8 mouse cellular contexts compared by ENCODE assay signal in genomic region chr13:54564232-54565200, GRCm38 (mm10). TPM values are rescaled to one million over a fixed set of nuclear protein-coding genes. Genes with fewer than 3 reads are reported as not detected.
A peak's percentile ranks its signal among the peaks of the same experiment; 100 is the strongest.
DNase-seq lines count a peak whose midpoint lies in the region; ATAC-seq and TF ChIP-seq lines count a peak whose summit lies in the region.

No protein-coding gene starts in this region.

- H3K9me3 ChIP-seq in hindbrain, embryonic 15.5 days = no peaks in the 10 kb centered on the region
- no peaks in the 10 kb centered on the region for H3K9me3 ChIP-seq in liver, postnatal 0 days (ENCODE audit: low read length)

- peak; percentile 35; the same call in 1 of the 2 replicates for TF ChIP-seq EP300 in liver, postnatal 0 days (IDR thresholded peaks at IDR 0.05; ENCODE audit: low read depth)

- peak; percentile 11 for ATAC-seq in hindbrain, embryonic 15.5 days (ENCODE audit: low FRiP score, low read depth)
- peak; percentile 59 for ATAC-seq in liver, postnatal 0 days

- TF ChIP-seq CTCF in liver, postnatal 0 days (IDR thresholded peaks at IDR 0.05; ENCODE audit: low read depth) = no peak

- H3K27me3 ChIP-seq in hindbrain, embryonic 15.5 days = no peaks in the 10 kb centered on the region
- no peaks in the 10 kb centered on the region for H3K27me3 ChIP-seq in liver, postnatal 0 days (ENCODE audit: insufficient read depth, low read length)

- WGBS in hindbrain, embryonic 15.5 days = 11% methylated on average over 41 of the region's 45 CpGs
- 8% methylated on average over 45 of the region's 45 CpGs for WGBS in liver, postnatal 0 days (ENCODE audit: insufficient replicate concordance)

- H3K4me2 ChIP-seq in hindbrain, embryonic 15.5 days = peak overlapping the region; percentile 72
- peak overlapping the region; percentile 90 for H3K4me2 ChIP-seq in liver, postnatal 0 days (ENCODE audit: low read depth, low read length)

- peak overlapping the region; percentile 80 for H3K27ac ChIP-seq in hindbrain, embryonic 15.5 days (replicated peaks)
- H3K27ac ChIP-seq in liver, postnatal 0 days (ENCODE audit: low read depth) = peak overlapping the region; percentile 90

- peak overlapping the region; percentile 82 for H3K9ac ChIP-seq in hindbrain, embryonic 15.5 days
- H3K9ac ChIP-seq in liver, postnatal 0 days (replicated peaks) = peak overlapping the region; percentile 98

- peak overlapping the region; percentile 69 for H3K4me3 ChIP-seq in hindbrain, embryonic 15.5 days
- H3K4me3 ChIP-seq in liver, postnatal 0 days (ENCODE audit: low read depth, low read length) = peak overlapping the region; percentile 91

- peaks cover 26% of the 10 kb centered on the region for H3K36me3 ChIP-seq in hindbrain, embryonic 15.5 days
- peaks cover 29% of the 10 kb centered on the region for H3K36me3 ChIP-seq in liver, postnatal 0 days (replicated peaks; ENCODE audit: insufficient read depth, low read length)

- peak; percentile 29 to 32 for DNase-seq in cerebellum, postnatal 36 days
- DNase-seq in cerebellum, adult 11-12 months = no peak
- peak; percentile 14 for DNase-seq in thymus, postnatal 14 days
- DNase-seq in thymus, postnatal 10 days (ENCODE audit: low spot score in 2 of 2) = no peak
- peak; percentile 33 for DNase-seq in liver, postnatal 0 days
- DNase-seq in layer of hippocampus, adult 9-10 months (ENCODE audit: low spot score) = no peak
- no peak for DNase-seq in ovary, postnatal 14 days (ENCODE audit: low spot score)

- H3K4me1 ChIP-seq in hindbrain, embryonic 15.5 days (replicated peaks) = peaks cover 15% of the 10 kb centered on the region
- peaks cover 22% of the 10 kb centered on the region for H3K4me1 ChIP-seq in liver, postnatal 0 days (ENCODE audit: insufficient read depth)

RNA-seq across cellular contexts. Expression of gene 4833439L19Rik, which starts 0.7 kb away (rescaled TPM):
- polyA plus RNA-seq in hindbrain, embryonic 15.5 days (2015; fragmentation: Nextera tagmentation; extraction: Ambion mirVana) = 249 and 256 TPM in 2 replicates
- polyA plus RNA-seq in liver, postnatal 0 days (2015; fragmentation: Nextera tagmentation; extraction: Ambion mirVana) = 40.9 and 41.6 TPM in 2 replicates

RNA-seq across cellular contexts. Expression of gene Arl10, which starts 10.3 kb away (rescaled TPM):
- 105 and 111 TPM in 2 replicates for polyA plus RNA-seq in hindbrain, embryonic 15.5 days (2015; fragmentation: Nextera tagmentation; extraction: Ambion mirVana)
- 7.0 and 7.1 TPM in 2 replicates for polyA plus RNA-seq in liver, postnatal 0 days (2015; fragmentation: Nextera tagmentation; extraction: Ambion mirVana)

RNA-seq across cellular contexts. Expression of gene Nop16, which starts 25.4 kb away (rescaled TPM):
- 58.0 and 62.0 TPM in 2 replicates for polyA plus RNA-seq in hindbrain, embryonic 15.5 days (2015; fragmentation: Nextera tagmentation; extraction: Ambion mirVana)
- polyA plus RNA-seq in liver, postnatal 0 days (2015; fragmentation: Nextera tagmentation; extraction: Ambion mirVana) = 41.1 and 42.3 TPM in 2 replicates

RNA-seq across cellular contexts. Expression of gene Higd2a, which starts 25.5 kb away (rescaled TPM):
- 255 and 261 TPM in 2 replicates for polyA plus RNA-seq in hindbrain, embryonic 15.5 days (2015; fragmentation: Nextera tagmentation; extraction: Ambion mirVana)
- 169 and 176 TPM in 2 replicates for polyA plus RNA-seq in liver, postnatal 0 days (2015; fragmentation: Nextera tagmentation; extraction: Ambion mirVana)

RNA-seq across cellular contexts. Expression of gene Cltb, which starts 46.6 kb away (rescaled TPM):
- polyA plus RNA-seq in hindbrain, embryonic 15.5 days (2015; fragmentation: Nextera tagmentation; extraction: Ambion mirVana) = 206 and 226 TPM in 2 replicates
- polyA plus RNA-seq in liver, postnatal 0 days (2015; fragmentation: Nextera tagmentation; extraction: Ambion mirVana) = 29.0 and 30.2 TPM in 2 replicates

Comparison
In these comparisons a context has a peak if more than half of its experiments do, and no peak if none do; other contexts are left out.
1. DNase-seq: peak in cerebellum, postnatal 36 days (2 of 2), thymus, postnatal 14 days (single experiment) and liver, postnatal 0 days (single experiment); none in cerebellum, adult 11-12 months (single experiment), thymus, postnatal 10 days (0 of 2), layer of hippocampus, adult 9-10 months (single experiment) and ovary, postnatal 14 days (single experiment).
2. RNA of gene Arl10, which starts 10.3 kb away (polyA plus RNA-seq): 105 to 111 TPM in hindbrain, embryonic 15.5 days; 7.0 to 7.1 TPM in liver, postnatal 0 days; every median in the first group is over 10 times any median in the second.